Mouse (Mus musculus): ENCODE measurements around the gene Cbln1.

GRCm38 (mm10) chr8:87470834-87471602, 1.4 kb downstream of the Cbln1 start:
- TF ChIP-seq POLR2A (IDR thresholded peaks at IDR 0.05; ENCODE audit: low read depth, low read length) (no peak), CTCF (conservative IDR thresholded peaks at IDR 0.05 in 1 of 2, IDR thresholded peaks at IDR 0.05 in 1 of 2; ENCODE audit: low read depth in 2 of 2, low read length in 2 of 2) (no peak), E2F4 (IDR thresholded peaks at IDR 0.05; ENCODE audit: insufficient replicate concordance, low read depth, low read length) (no peak), BHLHE40 (IDR thresholded peaks at IDR 0.05; ENCODE audit: low read depth, low read length) (no peak), ETS1 (conservative IDR thresholded peaks at IDR 0.05; ENCODE audit: low read depth, low read length) (no peak), TBP (conservative IDR thresholded peaks at IDR 0.05; ENCODE audit: low read depth, low read length) (no peak), MYC (IDR thresholded peaks at IDR 0.05; ENCODE audit: low read depth, low read length) (no peak), MAZ (IDR thresholded peaks at IDR 0.05; ENCODE audit: low read depth, low read length) (no peak), JUND (conservative IDR thresholded peaks at IDR 0.05; ENCODE audit: low read depth, low read length) (no peak)
